Mouse (Mus musculus): ENCODE results near the gene Blm.
A peak's percentile ranks its signal among the peaks of the same experiment; 100 is the strongest.

The Blm gene

GRCm38 (mm10) chr7:80440685-80441084 is 94.2 kb downstream of the Blm start:
- DNase-seq (ENCODE audit: low read depth, low spot score), result peak; percentile 22

- no peak for DNase-seq (ENCODE audit: low read depth, low spot score)
Measured at GRCm38 (mm10) chr7:80439789-80440488, 95.0 kb downstream of the Blm start.

- DNase-seq (ENCODE audit: low read depth, low spot score), result no peak
Measured at GRCm38 (mm10) chr7:80439032-80439760, 95.7 kb downstream of the Blm start.

- DNase-seq (ENCODE audit: low read depth, low spot score), result no peak
Measured at GRCm38 (mm10) chr7:80436571-80436970, 98.3 kb downstream of the Blm start.

GRCm38 (mm10) chr7:80435594-80435993 is 99.3 kb downstream of the Blm start:
- no peak for DNase-seq (ENCODE audit: low read depth, low spot score)

- DNase-seq (ENCODE audit: low read depth, low spot score), result no peak
Measured at GRCm38 (mm10) chr7:80429661-80430060, 105.3 kb downstream of the Blm start.

GRCm38 (mm10) chr7:80427730-80428129 is 107.2 kb downstream of the Blm start:
- DNase-seq (ENCODE audit: low read depth, low spot score), result no peak

- no peak for DNase-seq (ENCODE audit: low read depth, low spot score)
Measured at GRCm38 (mm10) chr7:80426363-80426762, 108.6 kb downstream of the Blm start.

GRCm38 (mm10) chr7:80424722-80425121 is 110.2 kb downstream of the Blm start:
- peak; percentile 80 for DNase-seq (ENCODE audit: low read depth, low spot score)

GRCm38 (mm10) chr7:80422759-80423480 is 112.0 kb downstream of the Blm start:
- DNase-seq (ENCODE audit: low read depth, low spot score), result peak; percentile 51

- DNase-seq (ENCODE audit: low read depth, low spot score), result no peak
Measured at GRCm38 (mm10) chr7:80421576-80421975, 113.3 kb downstream of the Blm start.

GRCm38 (mm10) chr7:80420586-80420985 is 114.3 kb downstream of the Blm start:
- no peak for DNase-seq (ENCODE audit: low read depth, low spot score)

- peak; percentile 62 for DNase-seq (ENCODE audit: low read depth, low spot score)
Measured at GRCm38 (mm10) chr7:80419278-80419677, 115.6 kb downstream of the Blm start.

GRCm38 (mm10) chr7:80418036-80418435 is 116.9 kb downstream of the Blm start:
- DNase-seq (ENCODE audit: low read depth, low spot score), result no peak

- DNase-seq (ENCODE audit: low read depth, low spot score), result no peak
Measured at GRCm38 (mm10) chr7:80417601-80418000, 117.3 kb downstream of the Blm start.

GRCm38 (mm10) chr7:80416969-80417368 is 118.0 kb downstream of the Blm start:
- DNase-seq (ENCODE audit: low read depth, low spot score), result no peak

- no peak for DNase-seq (ENCODE audit: low read depth, low spot score)
Measured at GRCm38 (mm10) chr7:80414303-80414855, 120.5 kb downstream of the Blm start.

GRCm38 (mm10) chr7:80413512-80414302 is 121.2 kb downstream of the Blm start:
- DNase-seq (ENCODE audit: low read depth, low spot score), result no peak

- DNase-seq (ENCODE audit: low read depth, low spot score), result no peak
Measured at GRCm38 (mm10) chr7:80412781-80413180, 122.1 kb downstream of the Blm start.

GRCm38 (mm10) chr7:80412279-80412678 is 122.6 kb downstream of the Blm start:
- DNase-seq (ENCODE audit: low read depth, low spot score), result no peak

- no peak for DNase-seq (ENCODE audit: low read depth, low spot score)
Measured at GRCm38 (mm10) chr7:80410380-80410779, 124.5 kb downstream of the Blm start.
